Mouse (Mus musculus): ENCODE results near the gene Adgrd1.

Gene Adgrd1

DNA sequence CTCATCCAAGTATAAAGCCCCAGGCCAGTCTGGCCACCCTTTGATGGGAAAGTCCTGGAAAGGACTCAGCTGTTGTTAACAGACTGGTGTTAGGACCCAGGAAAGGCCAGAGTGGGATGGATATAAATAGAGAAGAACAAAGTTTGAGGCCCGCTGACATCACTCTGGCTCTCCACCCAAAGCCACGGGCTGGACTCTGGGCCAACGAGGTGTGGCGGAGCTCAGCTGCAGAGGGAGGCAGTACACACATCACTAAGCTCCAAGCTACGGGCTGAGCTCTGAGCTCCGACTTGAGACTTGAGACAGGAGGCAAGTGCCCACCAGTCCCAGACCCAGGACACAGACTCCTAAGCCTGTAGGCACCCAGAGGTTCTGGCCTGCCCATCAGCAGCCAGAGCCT is at the start of gene Adgrd1:
Gene Adgrd1, plus strand, starts transcription at position 240 of the 400 bp plus-strand sequence.
- peak; percentile 3 for DNase-seq (ENCODE audit: low spot score)

DNA sequence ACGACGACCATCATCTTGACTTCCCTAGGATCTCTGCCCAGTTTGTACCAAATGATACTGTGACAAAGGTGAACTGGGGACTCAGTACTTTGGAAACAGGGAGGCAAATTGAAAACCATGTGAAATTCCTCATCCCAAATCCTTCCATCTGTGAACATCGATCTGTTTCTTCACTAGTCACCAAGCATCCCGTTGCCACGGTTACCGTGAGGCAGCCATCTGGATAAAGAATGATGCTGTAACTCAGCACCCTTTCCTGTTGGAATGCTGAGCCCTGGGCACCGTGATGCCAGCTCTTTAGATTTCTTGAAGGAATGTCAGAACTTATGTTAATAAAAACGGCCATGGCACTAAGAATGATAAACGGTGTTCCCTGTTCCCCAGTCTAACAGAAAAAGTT is 47.2 kb upstream of the Adgrd1 start:
- no peak for DNase-seq (ENCODE audit: low spot score)

DNA sequence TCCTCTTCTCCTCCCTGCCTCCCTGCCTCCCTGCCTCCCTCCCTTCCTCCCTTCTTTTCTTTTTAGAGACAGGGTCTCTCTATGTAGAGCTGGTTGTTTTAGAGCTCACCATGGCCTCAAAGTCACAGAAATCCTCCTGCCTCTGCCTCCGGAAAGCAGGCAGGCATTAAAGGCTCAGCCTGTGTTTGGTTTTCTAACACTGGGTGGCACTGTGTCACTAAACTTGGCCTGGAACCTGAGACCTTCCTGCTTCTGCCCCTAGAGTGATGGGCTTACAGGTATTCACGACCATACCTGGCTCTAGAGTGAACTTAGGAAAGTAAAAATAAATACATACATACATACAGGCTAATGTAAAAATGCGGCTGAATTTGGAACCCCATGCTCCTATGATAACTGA is 44.6 kb upstream of the Adgrd1 start:
- DNase-seq (ENCODE audit: low spot score) = no peak

DNA sequence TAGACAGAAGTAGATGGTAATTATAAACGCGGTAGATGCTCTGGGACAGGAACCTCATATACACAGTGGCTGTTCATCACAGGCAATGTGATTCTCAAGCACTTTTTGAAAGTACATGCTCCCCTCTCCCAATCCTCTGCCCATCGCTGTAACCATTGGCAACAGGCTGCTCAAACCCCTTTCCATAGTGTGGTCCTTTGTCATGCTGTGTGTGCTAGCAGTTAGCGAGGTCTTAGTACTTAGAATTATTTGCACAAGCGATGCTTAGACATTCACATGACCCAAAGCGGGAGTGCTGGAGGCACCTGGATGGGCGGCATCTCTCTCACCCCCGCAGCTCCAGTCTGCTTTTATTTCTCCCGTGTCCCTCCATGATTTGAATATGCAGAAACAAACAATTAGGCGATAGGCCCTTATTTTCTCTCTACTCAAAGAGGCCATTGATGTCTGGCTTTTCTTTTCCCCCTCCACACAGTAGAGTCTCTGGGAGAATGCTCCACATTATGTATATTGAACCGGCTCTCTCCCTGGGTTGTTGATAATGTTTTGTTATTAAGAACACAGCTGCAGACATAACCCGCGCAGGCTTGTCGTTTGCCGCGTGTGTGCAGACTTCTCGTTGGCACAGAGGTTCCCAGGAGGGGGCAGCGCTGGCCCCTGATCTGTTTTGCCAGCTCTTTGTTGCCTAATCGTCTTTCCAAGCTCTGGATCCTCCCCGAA is 43.8 kb upstream of the Adgrd1 start:
- DNase-seq (ENCODE audit: low spot score) = no peak

DNA sequence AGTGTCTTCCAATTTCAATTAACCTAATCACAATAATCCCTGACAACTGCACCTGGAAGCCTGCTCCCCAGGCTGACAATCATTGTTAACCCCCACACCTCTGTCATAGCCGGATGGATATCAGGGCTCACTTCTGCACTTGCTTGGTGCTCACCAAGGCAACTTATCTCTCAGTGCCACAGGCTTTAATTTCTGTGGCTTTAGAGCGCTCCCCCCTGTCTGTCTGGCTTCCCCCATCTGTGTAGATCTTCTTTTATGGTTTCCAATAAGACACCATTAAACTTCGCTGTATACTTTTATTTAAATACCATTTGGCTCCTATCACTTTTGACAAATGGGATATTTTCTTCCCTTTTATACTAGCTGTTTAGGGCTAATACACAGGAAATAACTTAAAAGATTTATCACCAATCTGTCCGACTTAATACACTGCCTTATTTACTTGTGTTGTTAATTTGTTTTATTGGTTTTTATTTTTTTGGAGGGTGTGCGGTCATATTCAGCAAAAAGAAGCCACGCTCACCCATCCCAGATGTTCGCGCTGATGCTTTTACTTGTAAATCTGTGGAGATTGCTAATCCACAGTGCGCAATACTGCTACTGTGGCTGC is 41.8 kb upstream of the Adgrd1 start:
- DNase-seq (ENCODE audit: low spot score) = no peak

DNA sequence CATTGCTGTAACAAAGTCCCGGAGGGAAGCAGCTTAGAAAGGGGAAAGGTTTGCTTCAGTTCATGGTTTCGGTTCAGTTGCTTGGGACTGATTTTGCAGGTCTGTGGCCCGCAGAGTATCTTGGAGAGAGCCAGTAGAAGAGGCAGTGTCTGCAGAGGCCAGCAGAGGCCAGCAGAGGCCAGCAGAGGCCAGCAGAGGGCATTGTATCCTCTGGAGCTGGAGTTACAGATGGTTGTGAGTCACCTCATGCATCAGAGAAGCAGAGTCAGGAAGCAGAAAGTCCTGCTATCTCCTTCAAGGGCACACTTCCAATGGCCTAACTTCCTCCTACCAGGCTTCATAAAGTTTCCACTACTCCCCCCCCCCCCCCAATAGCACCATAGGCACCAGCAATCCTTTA is 37.4 kb upstream of the Adgrd1 start:
- no peak for DNase-seq (ENCODE audit: low spot score)

DNA sequence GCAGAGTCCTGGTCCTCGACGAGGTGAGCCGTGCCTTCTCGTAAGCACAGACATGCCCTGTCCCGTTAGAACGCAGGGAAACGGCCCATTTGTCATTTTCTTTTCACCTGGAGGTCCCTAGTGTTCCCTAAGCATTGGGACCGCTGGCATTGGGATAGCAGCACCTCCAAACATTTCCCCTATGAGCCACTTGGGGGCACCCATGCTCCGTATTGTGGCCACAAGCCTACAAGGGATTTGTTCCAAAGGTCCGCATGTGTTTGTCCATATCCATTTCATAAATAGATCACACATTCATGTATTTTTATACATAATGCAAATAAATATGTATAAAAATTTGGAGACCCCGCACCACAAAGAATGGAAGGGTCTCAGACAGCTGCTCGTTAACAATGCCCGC is 35.0 kb upstream of the Adgrd1 start:
- no peak for DNase-seq (ENCODE audit: low spot score)

DNA sequence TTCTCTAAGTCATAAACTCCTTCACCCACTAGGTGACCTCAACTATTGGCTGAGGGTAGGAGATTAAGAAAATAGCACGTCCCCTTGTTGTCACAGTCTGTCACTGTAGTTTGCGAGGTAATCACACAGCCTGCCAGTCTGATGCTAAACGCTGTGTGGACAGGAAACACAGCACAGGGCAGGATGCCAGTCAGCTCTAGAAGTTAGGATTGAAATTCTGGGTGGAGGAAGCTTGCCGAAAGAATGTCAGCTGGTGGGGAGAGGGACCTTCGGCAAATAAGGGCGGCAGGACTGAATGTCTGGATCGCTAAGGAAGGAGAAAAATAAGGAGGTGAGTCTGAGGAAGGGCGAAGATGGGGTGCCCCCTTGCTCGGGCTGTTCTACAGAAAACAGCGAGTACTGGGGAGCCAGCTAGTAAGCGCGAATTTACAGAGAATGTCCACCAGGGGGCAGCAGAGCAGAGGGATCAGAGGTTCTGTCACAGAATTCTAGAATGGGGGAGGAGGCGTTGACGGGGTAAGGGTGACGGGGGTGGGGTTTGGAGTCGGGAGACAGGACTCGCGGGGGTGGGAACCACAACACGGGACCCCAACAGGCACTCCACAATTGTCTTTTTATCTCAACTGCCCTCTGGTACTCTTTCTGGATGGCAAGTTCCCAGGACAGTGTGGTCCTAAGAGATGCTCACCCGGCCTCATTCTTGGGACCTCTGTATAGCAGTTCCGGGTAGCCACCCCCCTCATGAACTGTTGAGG is 33.3 kb upstream of the Adgrd1 start:
- DNase-seq (ENCODE audit: low spot score) = peak; percentile 64

DNA sequence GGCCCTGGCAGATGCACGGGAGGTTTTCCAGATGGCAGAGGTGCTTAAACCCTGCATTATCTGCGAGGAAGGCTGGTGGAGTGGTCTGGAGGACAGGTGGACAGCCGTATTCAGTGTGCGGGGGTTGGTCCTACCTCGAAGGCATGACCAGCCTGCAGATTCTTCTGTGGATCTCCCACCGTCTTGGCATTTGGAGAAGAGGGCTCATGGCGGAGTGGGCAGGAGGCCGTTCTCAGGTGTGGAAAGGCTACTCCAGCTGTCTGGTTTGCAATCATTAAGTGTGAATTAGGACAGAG is 32.8 kb upstream of the Adgrd1 start:
- no peak for DNase-seq (ENCODE audit: low spot score)

DNA sequence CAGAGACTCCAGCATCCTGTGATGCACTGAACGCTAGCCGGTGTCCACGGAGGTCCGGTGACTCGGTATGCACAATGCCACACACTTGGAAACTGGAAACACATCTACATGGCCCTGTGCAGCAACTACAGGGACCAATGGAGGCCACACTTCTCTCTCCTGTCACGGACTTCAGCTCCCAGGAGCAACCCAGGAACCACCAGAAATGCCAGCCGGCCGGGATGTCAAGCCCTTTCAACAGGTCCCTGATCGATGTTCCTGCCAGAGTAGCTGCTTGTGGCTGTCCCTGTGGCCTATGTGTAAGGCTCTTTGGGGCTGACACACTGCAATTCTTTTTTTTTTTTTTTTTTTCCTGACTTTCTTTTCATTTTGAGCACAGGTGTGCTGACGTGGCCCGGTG is 32.4 kb upstream of the Adgrd1 start:
- no peak for DNase-seq (ENCODE audit: low spot score)

DNA sequence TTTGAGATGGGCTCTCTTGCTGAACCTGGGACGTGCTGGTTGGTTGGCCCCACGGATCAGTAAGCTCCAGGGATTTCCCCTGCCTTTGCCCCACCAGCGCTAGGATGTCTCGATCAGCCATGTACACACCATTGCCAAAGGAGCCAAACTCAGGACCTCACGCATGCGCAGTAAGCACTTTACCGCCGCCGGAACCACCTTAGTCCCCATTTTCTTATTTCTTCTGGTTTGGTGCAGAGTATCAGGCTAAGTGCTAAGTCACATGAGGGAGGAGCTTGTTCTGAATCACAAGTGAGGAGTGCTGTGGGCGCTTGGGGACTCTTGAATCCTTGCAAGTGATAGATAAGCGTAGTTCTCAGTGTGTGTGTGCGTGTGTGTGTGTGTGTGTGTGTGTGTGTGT is 31.2 kb upstream of the Adgrd1 start:
- DNase-seq (ENCODE audit: low spot score) = no peak

DNA sequence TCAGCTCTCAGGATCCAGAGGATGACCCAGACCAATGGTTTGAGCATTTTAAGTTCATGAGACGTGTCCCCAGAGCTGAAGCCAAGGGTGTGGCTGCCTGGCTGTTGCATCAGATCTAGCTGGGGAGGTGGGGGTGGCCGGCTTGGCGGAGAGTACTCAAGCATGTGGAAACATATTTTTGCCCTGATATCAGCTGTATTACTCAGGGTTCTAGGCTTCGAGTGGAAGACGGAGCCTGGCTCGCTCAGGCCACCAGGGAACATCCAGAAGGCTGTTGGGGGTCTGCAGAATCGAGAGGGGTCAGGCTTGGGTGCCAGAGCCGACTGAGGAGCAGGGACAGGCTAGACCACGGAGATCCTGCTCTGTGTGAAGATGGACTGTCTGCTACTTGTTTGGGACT is 30.6 kb upstream of the Adgrd1 start:
- DNase-seq (ENCODE audit: low spot score) = no peak

DNA sequence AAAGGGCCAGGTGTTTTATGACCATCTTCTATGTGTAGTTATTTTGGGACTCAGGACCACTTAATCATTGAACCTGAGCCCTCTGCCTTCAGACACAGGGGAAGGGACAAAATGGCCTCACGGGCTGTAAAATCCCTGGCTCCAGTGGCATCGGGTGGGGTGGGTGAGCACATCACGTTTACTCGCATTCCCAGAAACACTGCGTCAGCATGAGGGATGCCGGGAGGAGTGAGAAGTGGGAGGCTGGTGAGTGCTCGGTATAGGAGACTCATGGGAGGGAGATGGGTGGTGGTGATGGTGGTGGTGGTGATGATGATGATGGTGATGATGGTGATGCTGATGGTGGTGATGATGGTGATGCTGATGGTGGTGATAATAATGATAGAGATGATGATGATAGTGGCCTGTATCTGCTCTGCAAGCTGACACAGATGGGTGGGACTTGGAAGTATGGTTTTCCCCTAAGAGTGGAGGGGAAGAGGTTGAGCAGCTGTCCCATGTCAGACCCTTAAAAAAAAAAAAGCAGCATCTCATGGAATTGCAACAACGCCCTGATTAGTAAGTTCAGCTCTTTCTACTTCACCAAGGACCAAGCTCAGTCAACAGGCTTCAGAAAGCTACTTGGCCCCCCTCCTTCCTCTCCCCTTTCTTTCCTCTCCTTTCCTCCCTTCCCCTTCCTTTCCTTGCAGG is 29.9 kb upstream of the Adgrd1 start:
- DNase-seq (ENCODE audit: low spot score) = no peak

DNA sequence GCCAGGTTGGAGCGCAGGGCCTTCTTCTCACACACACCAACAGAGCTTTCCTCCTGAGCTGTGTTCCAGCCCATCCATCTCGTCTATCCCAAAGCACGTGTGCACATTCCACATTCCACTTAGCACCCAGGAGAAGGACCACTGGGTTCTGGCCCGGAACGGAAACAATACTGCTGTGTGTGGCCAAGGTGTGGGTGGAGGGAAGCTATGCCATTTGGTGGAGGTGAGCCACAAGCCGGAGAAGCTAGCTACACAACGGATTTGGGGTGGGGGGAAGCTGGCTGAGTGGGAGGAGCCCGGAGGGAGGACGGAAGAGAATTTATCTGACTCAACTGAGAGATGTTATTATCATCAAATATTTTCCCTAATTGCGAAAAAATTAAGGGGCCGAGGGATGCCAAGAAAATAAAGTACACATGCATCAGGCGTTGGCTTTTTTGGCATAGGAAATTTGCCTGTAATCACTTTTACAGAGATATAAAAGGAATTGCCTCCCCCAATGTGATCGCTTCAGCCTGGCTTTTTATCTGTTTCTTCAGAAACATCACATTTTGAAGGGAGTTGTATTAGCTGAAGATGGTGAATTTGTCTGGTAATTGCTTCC is 29.2 kb upstream of the Adgrd1 start:
- no peak for DNase-seq (ENCODE audit: low spot score)

DNA sequence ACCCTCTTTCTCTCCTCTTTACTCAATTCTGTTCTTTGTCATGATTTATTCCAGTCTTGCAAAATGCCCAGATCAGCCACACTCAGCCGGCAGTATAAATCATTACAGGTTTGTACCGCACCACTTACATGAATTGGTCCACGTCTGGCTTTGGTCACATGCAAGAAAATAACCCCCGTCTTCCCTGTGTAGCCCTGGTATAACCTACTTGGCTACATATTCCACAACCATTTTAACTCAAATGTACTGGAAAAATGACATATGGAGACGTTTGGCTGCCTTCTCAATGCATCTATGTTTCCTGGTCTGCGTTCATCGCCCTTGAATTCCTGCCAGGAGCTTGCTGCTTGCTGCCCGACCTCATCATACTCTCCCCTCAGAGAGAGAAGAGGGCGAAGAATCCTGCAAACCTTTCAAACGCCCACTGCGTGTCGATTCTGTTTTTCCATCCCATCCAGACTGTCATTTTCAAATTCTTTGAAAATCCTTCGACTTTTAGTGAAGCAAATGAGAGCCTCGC is 24.7 kb upstream of the Adgrd1 start:
- no peak for DNase-seq (ENCODE audit: low spot score)

DNA sequence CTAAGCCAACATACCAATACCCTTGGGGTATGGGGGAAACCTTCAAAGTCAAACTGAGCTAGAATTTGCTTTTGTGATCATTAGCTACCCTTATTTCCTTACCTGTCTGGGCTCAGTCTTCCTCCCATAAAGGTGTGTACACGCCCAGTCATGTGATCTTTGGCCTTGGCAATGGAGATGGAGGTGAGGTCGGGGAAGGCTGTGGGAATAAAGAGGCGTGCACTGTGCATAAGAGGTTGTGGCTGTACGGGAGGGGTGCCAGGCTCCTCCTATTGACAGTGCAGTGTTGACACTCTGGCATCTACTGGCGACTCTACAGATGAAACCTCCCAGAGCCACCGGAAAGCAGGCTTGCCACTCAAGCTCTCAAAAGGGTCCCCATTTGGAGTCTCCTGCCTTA is 23.1 kb upstream of the Adgrd1 start:
- no peak for DNase-seq (ENCODE audit: low spot score)

DNA sequence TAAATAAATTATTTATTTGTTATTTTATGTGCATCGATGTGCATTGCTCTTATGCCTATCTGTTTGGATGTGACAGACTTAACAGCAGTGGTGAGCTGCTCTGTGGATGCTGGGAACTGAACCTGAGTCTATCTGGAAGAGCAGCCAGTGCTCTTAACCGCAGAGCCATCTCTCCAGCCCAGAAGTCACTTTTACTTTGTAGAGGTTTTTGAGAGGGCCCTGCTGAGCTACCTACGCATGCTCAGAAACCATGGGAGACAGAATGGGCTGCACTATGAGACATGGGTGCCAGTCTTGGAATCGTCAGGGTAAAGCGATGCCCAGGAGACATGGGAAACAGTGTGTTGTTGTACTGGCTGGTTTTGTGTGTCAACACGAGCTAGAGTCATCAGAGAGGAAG is 20.5 kb upstream of the Adgrd1 start:
- DNase-seq (ENCODE audit: low spot score) = no peak

DNA sequence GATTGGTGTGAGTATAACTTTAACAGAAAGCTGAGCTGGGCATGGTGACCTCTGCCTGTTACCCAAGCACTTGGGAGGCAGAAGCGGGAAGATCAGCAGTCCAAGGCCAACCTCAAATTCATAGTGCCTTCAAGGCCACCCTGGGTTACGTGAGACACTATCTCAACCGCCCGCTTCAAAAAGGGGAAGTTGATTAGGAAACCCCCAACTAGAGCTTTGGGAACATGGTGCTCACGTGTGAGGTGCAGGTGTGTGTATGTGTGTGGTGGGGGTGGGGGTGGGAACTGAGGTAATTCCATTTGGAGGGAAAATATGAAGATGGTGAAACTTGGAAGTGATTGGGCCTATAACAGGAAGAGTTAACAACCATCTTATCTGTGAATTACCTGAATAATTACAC is 19.3 kb upstream of the Adgrd1 start:
- no peak for DNase-seq (ENCODE audit: low spot score)

DNA sequence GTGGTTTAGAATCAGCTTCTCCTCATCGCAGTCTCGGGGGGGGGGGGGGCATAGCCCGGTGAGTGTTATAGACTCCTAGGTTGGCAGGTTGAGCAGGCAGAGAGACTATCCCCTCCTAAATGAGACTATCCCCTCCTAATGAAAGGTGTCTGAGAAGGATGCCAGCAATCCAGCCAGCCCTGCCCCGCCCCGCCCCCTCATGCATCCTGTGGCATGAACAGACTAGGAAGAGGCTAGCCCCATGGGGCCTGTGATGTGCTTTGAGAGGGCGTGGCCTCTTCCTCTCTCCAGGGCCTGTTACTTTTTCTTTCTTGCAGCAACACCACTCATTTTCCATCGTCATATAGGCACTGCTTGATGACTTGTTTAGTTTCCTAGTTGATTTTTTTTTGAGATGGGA is 15.0 kb upstream of the Adgrd1 start:
- no peak for DNase-seq (ENCODE audit: low spot score)

DNA sequence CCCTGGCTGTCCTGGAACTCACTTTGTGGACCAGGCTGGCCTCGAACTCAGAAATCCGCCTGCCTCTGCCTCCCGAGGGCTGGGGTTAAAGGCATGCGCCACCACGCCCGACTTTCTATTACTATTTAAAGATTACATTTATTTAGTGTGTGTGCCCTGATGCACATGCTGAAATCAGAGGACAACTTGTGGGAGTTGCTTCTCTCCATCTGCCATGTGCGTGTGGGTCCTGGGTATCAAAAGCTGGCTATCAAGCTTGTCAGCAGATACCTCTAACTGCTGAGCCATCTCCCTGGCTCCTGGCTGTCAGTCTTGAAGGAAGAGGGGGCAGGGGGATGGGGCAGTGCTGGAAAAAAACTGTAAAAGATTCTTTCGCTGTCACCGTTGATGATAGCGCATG is 11.4 kb upstream of the Adgrd1 start:
- DNase-seq (ENCODE audit: low spot score) = no peak

DNA sequence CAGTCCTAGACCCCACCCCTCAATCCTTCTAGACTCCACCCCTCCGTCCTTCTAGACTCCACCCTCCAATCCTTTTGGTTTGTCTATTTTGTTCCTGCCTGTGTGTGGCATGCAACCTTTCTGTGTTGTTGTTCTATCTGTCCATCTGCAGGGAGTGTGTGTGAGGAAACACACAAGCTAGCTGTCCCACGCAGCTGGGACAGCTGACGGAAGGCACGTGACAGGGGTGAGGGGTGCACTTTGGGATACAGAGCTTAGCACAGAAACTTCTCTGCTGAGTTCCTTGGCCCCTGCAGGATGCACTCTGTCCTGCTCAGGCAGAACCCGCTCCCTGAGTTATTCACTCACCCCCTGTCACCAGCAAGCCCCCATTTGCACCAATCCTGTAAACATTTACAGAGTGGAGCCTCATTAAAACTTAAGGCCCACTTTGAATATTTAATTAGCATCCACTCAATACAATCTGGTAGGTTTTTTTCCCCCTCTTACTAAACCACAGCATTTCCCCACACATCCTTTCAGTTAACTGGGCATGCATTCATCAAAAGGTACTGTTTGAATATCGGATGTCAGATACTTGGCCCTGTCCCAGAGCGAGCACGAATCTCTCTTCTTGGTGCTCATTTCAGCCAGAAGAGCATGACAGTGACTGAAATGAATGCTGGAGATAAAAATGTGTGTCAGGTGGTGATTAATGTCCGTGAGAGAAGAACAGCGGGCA is 4.0 kb upstream of the Adgrd1 start:
- no peak for DNase-seq (ENCODE audit: low spot score)

DNA sequence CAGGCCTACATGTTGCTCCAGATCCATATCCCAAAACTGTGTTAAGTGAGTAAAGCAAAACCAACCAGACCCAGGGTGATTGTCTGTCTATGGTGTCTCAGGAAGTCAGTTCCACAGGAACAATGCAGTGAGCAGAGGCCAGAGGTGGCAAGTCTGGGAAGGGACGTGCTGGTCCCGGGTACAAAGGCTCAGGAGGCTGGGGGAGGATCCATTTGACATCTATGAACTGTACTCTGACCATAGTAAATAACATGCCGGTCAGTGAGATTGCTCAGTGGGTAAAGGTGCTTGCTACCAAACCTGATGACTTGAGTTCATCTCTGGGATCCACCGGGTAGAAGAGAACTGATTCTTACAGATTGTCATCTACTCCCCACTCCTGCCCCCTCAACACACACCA is 3.4 kb upstream of the Adgrd1 start:
- no peak for DNase-seq (ENCODE audit: low spot score)
